Mouse (Mus musculus): ENCODE results near the gene Neurod2. TPM values are rescaled to one million over a fixed set of nuclear protein-coding genes. Genes with fewer than 3 reads are reported as not detected.

Neurod2 gene
- polyA plus RNA-seq, 1 experiment from 2014 or later: not detected

GRCm38 (mm10) chr11:98333263-98333696 lies 3.8 kb upstream of the Neurod2 start:
- H3K27ac ChIP-seq (ENCODE audit: low read length): no peak overlapping the region
- H3K4me1 ChIP-seq (ENCODE audit: insufficient read depth, low read length): peaks cover 16% of the 10 kb centered on the region
- 75% methylated on average over 10 of the region's 10 CpGs for WGBS
- no peaks in the 10 kb centered on the region for H3K36me3 ChIP-seq (ENCODE audit: insufficient read depth, low read length)
- no peak for ATAC-seq (ENCODE audit: low FRiP score, low TSS enrichment)
- peaks cover 100% of the 10 kb centered on the region for H3K27me3 ChIP-seq (ENCODE audit: insufficient read depth, low read length)
- H3K4me2 ChIP-seq (replicated peaks; ENCODE audit: low read depth, low read length): no peak overlapping the region
- H3K9ac ChIP-seq (replicated peaks; ENCODE audit: low read length): no peak overlapping the region
- no peaks in the 10 kb centered on the region for H3K9me3 ChIP-seq (ENCODE audit: low read length)
- H3K4me3 ChIP-seq (ENCODE audit: low read length): no peak overlapping the region

- no peaks in the 10 kb centered on the region for H3K36me3 ChIP-seq (ENCODE audit: insufficient read depth, low read length)
- no peak overlapping the region for H3K4me2 ChIP-seq (replicated peaks; ENCODE audit: low read depth, low read length)
- H3K4me1 ChIP-seq (ENCODE audit: insufficient read depth, low read length): peaks cover 18% of the 10 kb centered on the region
- no peak overlapping the region for H3K27ac ChIP-seq (ENCODE audit: low read length)
- H3K27me3 ChIP-seq (ENCODE audit: insufficient read depth, low read length): peaks cover 100% of the 10 kb centered on the region
- WGBS: 72% methylated on average over 4 of the region's 4 CpGs
- no peak for ATAC-seq (ENCODE audit: low FRiP score, low TSS enrichment)
- H3K9ac ChIP-seq (replicated peaks; ENCODE audit: low read length): no peak overlapping the region
- no peak overlapping the region for H3K4me3 ChIP-seq (ENCODE audit: low read length)
- no peaks in the 10 kb centered on the region for H3K9me3 ChIP-seq (ENCODE audit: low read length)
Observed at GRCm38 (mm10) chr11:98332841-98333240, 3.4 kb upstream of the Neurod2 start.

GRCm38 (mm10) chr11:98332186-98332585 lies 2.7 kb upstream of the Neurod2 start:
- Histone ChIP-seq H3K36me3 (ENCODE audit: insufficient read depth, low read length) (no peaks in the 10 kb centered on the region), H3K9me3 (ENCODE audit: low read length) (no peaks in the 10 kb centered on the region), H3K4me3 (ENCODE audit: low read length) (no peak overlapping the region), H3K27ac (ENCODE audit: low read length) (no peak overlapping the region), H3K27me3 (ENCODE audit: insufficient read depth, low read length) (peaks cover 100% of the 10 kb centered on the region), H3K9ac (replicated peaks; ENCODE audit: low read length) (no peak overlapping the region), H3K4me1 (ENCODE audit: insufficient read depth, low read length) (peaks cover 24% of the 10 kb centered on the region), H3K4me2 (replicated peaks; ENCODE audit: low read depth, low read length) (no peak overlapping the region)
- ATAC-seq (ENCODE audit: low FRiP score, low TSS enrichment): no peak
- WGBS: 72% methylated on average over 3 of the region's 3 CpGs

GRCm38 (mm10) chr11:98331401-98331800 lies 2.0 kb upstream of the Neurod2 start:
- H3K27ac ChIP-seq (ENCODE audit: low read length): no peak overlapping the region
- H3K4me1 ChIP-seq (ENCODE audit: insufficient read depth, low read length): peaks cover 27% of the 10 kb centered on the region
- ATAC-seq (ENCODE audit: low FRiP score, low TSS enrichment): no peak
- no peak overlapping the region for H3K9ac ChIP-seq (replicated peaks; ENCODE audit: low read length)
- no peak overlapping the region for H3K4me3 ChIP-seq (ENCODE audit: low read length)
- no peak overlapping the region for H3K4me2 ChIP-seq (replicated peaks; ENCODE audit: low read depth, low read length)
- H3K36me3 ChIP-seq (ENCODE audit: insufficient read depth, low read length): no peaks in the 10 kb centered on the region
- H3K27me3 ChIP-seq (ENCODE audit: insufficient read depth, low read length): peaks cover 100% of the 10 kb centered on the region
- no peaks in the 10 kb centered on the region for H3K9me3 ChIP-seq (ENCODE audit: low read length)
- 67% methylated on average over 1 of the region's 1 CpGs for whole genome bisulfite sequencing

- no peaks in the 10 kb centered on the region for H3K36me3 ChIP-seq (ENCODE audit: insufficient read depth, low read length)
- H3K4me3 ChIP-seq (ENCODE audit: low read length): no peak overlapping the region
- peaks cover 100% of the 10 kb centered on the region for H3K27me3 ChIP-seq (ENCODE audit: insufficient read depth, low read length)
- H3K4me1 ChIP-seq (ENCODE audit: insufficient read depth, low read length): peaks cover 27% of the 10 kb centered on the region
- H3K9ac ChIP-seq (replicated peaks; ENCODE audit: low read length): no peak overlapping the region
- no peak for ATAC-seq (ENCODE audit: low FRiP score, low TSS enrichment)
- H3K27ac ChIP-seq (ENCODE audit: low read length): no peak overlapping the region
- no peak overlapping the region for H3K4me2 ChIP-seq (replicated peaks; ENCODE audit: low read depth, low read length)
- H3K9me3 ChIP-seq (ENCODE audit: low read length): no peaks in the 10 kb centered on the region
- WGBS: 43% methylated on average over 2 of the region's 2 CpGs
Observed at GRCm38 (mm10) chr11:98330745-98331204, 1.3 kb upstream of the Neurod2 start.

GRCm38 (mm10) chr11:98329960-98330744 lies 704 bp upstream of the Neurod2 start:
- no peak overlapping the region for H3K9ac ChIP-seq (replicated peaks; ENCODE audit: low read length)
- no peak overlapping the region for H3K4me3 ChIP-seq (ENCODE audit: low read length)
- no peak for ATAC-seq (ENCODE audit: low FRiP score, low TSS enrichment)
- no peak overlapping the region for H3K4me2 ChIP-seq (replicated peaks; ENCODE audit: low read depth, low read length)
- peaks cover 27% of the 10 kb centered on the region for H3K4me1 ChIP-seq (ENCODE audit: insufficient read depth, low read length)
- H3K27me3 ChIP-seq (ENCODE audit: insufficient read depth, low read length): peaks cover 100% of the 10 kb centered on the region
- WGBS: 40% methylated on average over 9 of the region's 9 CpGs
- H3K9me3 ChIP-seq (ENCODE audit: low read length): no peaks in the 10 kb centered on the region
- no peaks in the 10 kb centered on the region for H3K36me3 ChIP-seq (ENCODE audit: insufficient read depth, low read length)
- H3K27ac ChIP-seq (ENCODE audit: low read length): no peak overlapping the region

GRCm38 (mm10) chr11:98328371-98329069 lies 928 bp downstream of the Neurod2 start:
- Histone ChIP-seq H3K4me2 (replicated peaks; ENCODE audit: low read depth, low read length) (peak overlapping the region; percentile 40), H3K4me1 (ENCODE audit: insufficient read depth, low read length) (peaks cover 18% of the 10 kb centered on the region), H3K27me3 (ENCODE audit: insufficient read depth, low read length) (peaks cover 100% of the 10 kb centered on the region), H3K4me3 (ENCODE audit: low read length) (peak overlapping the region; percentile 18), H3K27ac (ENCODE audit: low read length) (no peak overlapping the region), H3K36me3 (ENCODE audit: insufficient read depth, low read length) (no peaks in the 10 kb centered on the region), H3K9me3 (ENCODE audit: low read length) (no peaks in the 10 kb centered on the region), H3K9ac (replicated peaks; ENCODE audit: low read length) (no peak overlapping the region)
- under 1% methylated on average over 51 of the region's 56 CpGs for WGBS
- no peak for ATAC-seq (ENCODE audit: low FRiP score, low TSS enrichment)

- ATAC-seq (ENCODE audit: low FRiP score, low TSS enrichment): no peak
- no peak overlapping the region for H3K9ac ChIP-seq (replicated peaks; ENCODE audit: low read length)
- H3K27ac ChIP-seq (ENCODE audit: low read length): no peak overlapping the region
- H3K4me2 ChIP-seq (replicated peaks; ENCODE audit: low read depth, low read length): peak overlapping the region; percentile 40
- no peaks in the 10 kb centered on the region for H3K36me3 ChIP-seq (ENCODE audit: insufficient read depth, low read length)
- H3K9me3 ChIP-seq (ENCODE audit: low read length): no peaks in the 10 kb centered on the region
- peak overlapping the region; percentile 18 for H3K4me3 ChIP-seq (ENCODE audit: low read length)
- H3K4me1 ChIP-seq (ENCODE audit: insufficient read depth, low read length): peaks cover 18% of the 10 kb centered on the region
- H3K27me3 ChIP-seq (ENCODE audit: insufficient read depth, low read length): peaks cover 100% of the 10 kb centered on the region
- under 1% methylated on average over 32 of the region's 35 CpGs for WGBS
Observed at GRCm38 (mm10) chr11:98328031-98328370, 1.4 kb downstream of the Neurod2 start.

GRCm38 (mm10) chr11:98327136-98328030 lies 2.1 kb downstream of the Neurod2 start:
- Histone ChIP-seq H3K4me1 (ENCODE audit: insufficient read depth, low read length) (peaks cover 18% of the 10 kb centered on the region), H3K4me3 (ENCODE audit: low read length) (peak overlapping the region; percentile 18), H3K36me3 (ENCODE audit: insufficient read depth, low read length) (no peaks in the 10 kb centered on the region), H3K27me3 (ENCODE audit: insufficient read depth, low read length) (peaks cover 100% of the 10 kb centered on the region), H3K9me3 (ENCODE audit: low read length) (no peaks in the 10 kb centered on the region), H3K4me2 (replicated peaks; ENCODE audit: low read depth, low read length) (peak overlapping the region; percentile 40), H3K27ac (ENCODE audit: low read length) (no peak overlapping the region), H3K9ac (replicated peaks; ENCODE audit: low read length) (no peak overlapping the region)
- under 1% methylated on average over 97 of the region's 97 CpGs for WGBS
- ATAC-seq (ENCODE audit: low FRiP score, low TSS enrichment): no peak

Data from kidney, embryonic 16.5 days (tissue).